Mouse (Mus musculus): ENCODE measurements around the gene Shmt2. TPM values are rescaled to one million over a fixed set of nuclear protein-coding genes. Genes with fewer than 3 reads are reported as not detected.

The Shmt2 gene
- polyA plus RNA-seq, 1 experiment: not detected

- peaks cover 24% of the 10 kb centered on the region for H3K4me1 ChIP-seq (ENCODE audit: control insufficient read depth, insufficient read depth, low read length)
- no peak overlapping the region for H3K27ac ChIP-seq (ENCODE audit: insufficient read depth, low read depth, low read length)
- no peak overlapping the region for H3K4me3 ChIP-seq (ENCODE audit: insufficient read depth, low read depth, low read length)
- 25% methylated on average over 7 of the region's 7 CpGs for WGBS
- TF ChIP-seq CTCF (IDR thresholded peaks at IDR 0.05; ENCODE audit: insufficient read depth, low read depth, low read length): peak; percentile 86
- no peak for TF ChIP-seq POLR2A (IDR thresholded peaks at IDR 0.05; ENCODE audit: insufficient read depth, low read depth, low read length)
Observed at GRCm38 (mm10) chr10:127537854-127538583, 15.8 kb upstream of the Shmt2 start.

- Histone ChIP-seq H3K4me1 (ENCODE audit: control insufficient read depth, insufficient read depth, low read length) (peaks cover 27% of the 10 kb centered on the region), H3K4me3 (ENCODE audit: insufficient read depth, low read depth, low read length) (no peak overlapping the region), H3K27ac (ENCODE audit: insufficient read depth, low read depth, low read length) (no peak overlapping the region)
- WGBS: 13% methylated on average over 8 of the region's 8 CpGs
- TF ChIP-seq CTCF (IDR thresholded peaks at IDR 0.05; ENCODE audit: insufficient read depth, low read depth, low read length) (no peak), POLR2A (IDR thresholded peaks at IDR 0.05; ENCODE audit: insufficient read depth, low read depth, low read length) (no peak)
Observed at GRCm38 (mm10) chr10:127536586-127537314, 14.5 kb upstream of the Shmt2 start.

GRCm38 (mm10) chr10:127534929-127535384 lies 12.7 kb upstream of the Shmt2 start:
- TF ChIP-seq POLR2A (IDR thresholded peaks at IDR 0.05; ENCODE audit: insufficient read depth, low read depth, low read length): no peak
- no peak for TF ChIP-seq CTCF (IDR thresholded peaks at IDR 0.05; ENCODE audit: insufficient read depth, low read depth, low read length)
- Histone ChIP-seq H3K4me1 (ENCODE audit: control insufficient read depth, insufficient read depth, low read length) (peaks cover 27% of the 10 kb centered on the region), H3K27ac (ENCODE audit: insufficient read depth, low read depth, low read length) (no peak overlapping the region), H3K4me3 (ENCODE audit: insufficient read depth, low read depth, low read length) (peak overlapping the region; percentile 36; the same call in 1 of the 2 replicates)
- WGBS: 5% methylated on average over 30 of the region's 30 CpGs

- Histone ChIP-seq H3K4me1 (ENCODE audit: control insufficient read depth, insufficient read depth, low read length) (peaks cover 32% of the 10 kb centered on the region), H3K27ac (ENCODE audit: insufficient read depth, low read depth, low read length) (no peak within 1 kb of the TSS), H3K4me3 (ENCODE audit: insufficient read depth, low read depth, low read length) (peak within 1 kb of the TSS; percentile 51)
- TF ChIP-seq CTCF (IDR thresholded peaks at IDR 0.05; ENCODE audit: insufficient read depth, low read depth, low read length) (no peak), POLR2A (IDR thresholded peaks at IDR 0.05; ENCODE audit: insufficient read depth, low read depth, low read length) (no peak)
- 2% methylated on average over 65 of the region's 78 CpGs for WGBS
Observed at GRCm38 (mm10) chr10:127534036-127534928, 12.0 kb upstream of the Shmt2 start, which contains the start of gene Nxph4. TSS of gene Nxph4 (minus strand) at chr10:127534559.

GRCm38 (mm10) chr10:127531548-127531947 lies 9.3 kb upstream of the Shmt2 start:
- H3K27ac ChIP-seq (ENCODE audit: insufficient read depth, low read depth, low read length): no peak overlapping the region
- peaks cover 43% of the 10 kb centered on the region for H3K4me1 ChIP-seq (ENCODE audit: control insufficient read depth, insufficient read depth, low read length)
- H3K4me3 ChIP-seq (ENCODE audit: insufficient read depth, low read depth, low read length): no peak overlapping the region
- WGBS: 45% methylated on average over 4 of the region's 4 CpGs
- TF ChIP-seq POLR2A (IDR thresholded peaks at IDR 0.05; ENCODE audit: insufficient read depth, low read depth, low read length) (no peak), CTCF (IDR thresholded peaks at IDR 0.05; ENCODE audit: insufficient read depth, low read depth, low read length) (no peak)

GRCm38 (mm10) chr10:127530945-127531344 lies 8.7 kb upstream of the Shmt2 start:
- 14% methylated on average over 25 of the region's 25 CpGs for WGBS
- Histone ChIP-seq H3K27ac (ENCODE audit: insufficient read depth, low read depth, low read length) (no peak overlapping the region), H3K4me1 (ENCODE audit: control insufficient read depth, insufficient read depth, low read length) (peaks cover 46% of the 10 kb centered on the region), H3K4me3 (ENCODE audit: insufficient read depth, low read depth, low read length) (no peak overlapping the region)
- TF ChIP-seq CTCF (IDR thresholded peaks at IDR 0.05; ENCODE audit: insufficient read depth, low read depth, low read length) (no peak), POLR2A (IDR thresholded peaks at IDR 0.05; ENCODE audit: insufficient read depth, low read depth, low read length) (no peak)

GRCm38 (mm10) chr10:127527481-127527880 lies 5.2 kb upstream of the Shmt2 start:
- Histone ChIP-seq H3K27ac (ENCODE audit: insufficient read depth, low read depth, low read length) (no peak overlapping the region), H3K4me1 (ENCODE audit: control insufficient read depth, insufficient read depth, low read length) (peaks cover 44% of the 10 kb centered on the region), H3K4me3 (ENCODE audit: insufficient read depth, low read depth, low read length) (no peak overlapping the region)
- TF ChIP-seq CTCF (IDR thresholded peaks at IDR 0.05; ENCODE audit: insufficient read depth, low read depth, low read length): no peak
- no peak for TF ChIP-seq POLR2A (IDR thresholded peaks at IDR 0.05; ENCODE audit: insufficient read depth, low read depth, low read length)
- WGBS: 49% methylated on average over 17 of the region's 17 CpGs

- TF ChIP-seq CTCF (IDR thresholded peaks at IDR 0.05; ENCODE audit: insufficient read depth, low read depth, low read length): no peak
- TF ChIP-seq POLR2A (IDR thresholded peaks at IDR 0.05; ENCODE audit: insufficient read depth, low read depth, low read length): no peak
Observed at GRCm38 (mm10) chr10:127526681-127527080, 4.4 kb upstream of the Shmt2 start.

More at GRCm38 (mm10) chr10:127526681-127527080, 4.4 kb upstream of the Shmt2 start:
- Histone ChIP-seq H3K4me3 (ENCODE audit: insufficient read depth, low read depth, low read length) (no peak overlapping the region), H3K27ac (ENCODE audit: insufficient read depth, low read depth, low read length) (no peak overlapping the region), H3K4me1 (ENCODE audit: control insufficient read depth, insufficient read depth, low read length) (peaks cover 43% of the 10 kb centered on the region)
- WGBS: 10% methylated on average over 26 of the region's 26 CpGs
